Mouse (Mus musculus): Measurements from ENCODE around the gene Zfp213. TPM values are rescaled to one million over a fixed set of nuclear protein-coding genes. Genes with fewer than 3 reads are reported as not detected.

Gene Zfp213
- total RNA-seq, 2 experiments from 2014 or later, result 10.3 to 12.1 TPM

Other genes with a start within 250 kb of the Zfp213 start
- not detected for gene Vmn2r115, start 220.5 kb downstream of the Zfp213 start, total RNA-seq (2021)
- gene Vmn2r116, start 179.6 kb downstream of the Zfp213 start, total RNA-seq (2021), result not detected
- gene Vmn2r117, start 84.5 kb downstream of the Zfp213 start, total RNA-seq (2021), result not detected
- gene Zfp13, start 35.2 kb upstream of the Zfp213 start, total RNA-seq (2021), result 10 to 100 TPM in 1 of 2 experiments, 1 to 10 TPM in 1; 7.0 to 11.4 TPM
- not detected for gene Zscan10, start 36.6 kb upstream of the Zfp213 start, total RNA-seq (2021)
- gene Mmp25, start 81.0 kb upstream of the Zfp213 start, total RNA-seq (2021), result under 1 TPM; 0.20 TPM
- not detected for gene Bicdl2, start 96.3 kb upstream of the Zfp213 start, total RNA-seq (2021)
- 100 to 1,000 TPM; 125 to 143 TPM for gene Hcfc1r1, start 109.4 kb upstream of the Zfp213 start, total RNA-seq (2021)
- 10 to 100 TPM; 28.6 to 30.3 TPM for gene Thoc6, start 109.6 kb upstream of the Zfp213 start, total RNA-seq (2021)
- gene Tnfrsf12a, start 113.2 kb upstream of the Zfp213 start, total RNA-seq (2021), result 100 to 1,000 TPM; 116 to 301 TPM
- gene Cldn6, start 115.0 kb upstream of the Zfp213 start, total RNA-seq (2021), result not detected
- gene Cldn9, start 119.8 kb upstream of the Zfp213 start, total RNA-seq (2021), result not detected
- gene 1520401A03Rik, start 158.5 kb upstream of the Zfp213 start, total RNA-seq (2021), result 10 to 100 TPM in 1 of 2 experiments, 1 to 10 TPM in 1; 7.7 to 23.0 TPM
- gene Pkmyt1, start 162.1 kb upstream of the Zfp213 start, total RNA-seq (2021), result 1 to 10 TPM; 4.0 to 5.6 TPM
- gene Paqr4, start 176.6 kb upstream of the Zfp213 start, total RNA-seq (2021), result 10 to 100 TPM in 1 of 2 experiments, 1 to 10 TPM in 1; 9.9 to 13.9 TPM
- not detected for gene Kremen2, start 181.6 kb upstream of the Zfp213 start, total RNA-seq (2021)
- gene Flywch1, start 207.4 kb upstream of the Zfp213 start, total RNA-seq (2021), result 10 to 100 TPM; 60.2 to 61.4 TPM
- gene Flywch2, start 221.8 kb upstream of the Zfp213 start, total RNA-seq (2021), result 1 to 10 TPM; 6.9 to 8.8 TPM
- gene Srrm2, start 226.3 kb upstream of the Zfp213 start, total RNA-seq (2021), result 100 to 1,000 TPM; 435 to 589 TPM